Mouse (Mus musculus) midbrain, embryonic 14.5 days (tissue): ENCODE data around the gene A4galt. TPM values are rescaled to one million over a fixed set of nuclear protein-coding genes. Genes with fewer than 3 reads are reported as not detected.

Experiments used
- ATAC-seq: fragments of 200-750 bp; cut with Nextera tagmentation; 2 replicates; pipeline ENCODE4 v1.8.0; 2017; ENCODE audit warnings: moderate number of reproducible peaks, moderate library complexity; ENCODE audit not compliant: low FRiP score, low TSS enrichment
- DNase-seq: peaks from one replicate; pipeline ENCODE4 v3.0.0-alpha.2; 2015
- H3K27ac ChIP-seq: fragments of 300-500 bp; sonication (generic); replicated peaks from 2 replicates; pipeline ENCODE4 v1.5.1; 2014; ENCODE audit warnings: mild to moderate bottlenecking, low read depth, low read length, moderate library complexity
- H3K27me3 ChIP-seq: fragments of 300-500 bp; sonication (generic); 2 replicates; pipeline ENCODE4 v1.6.1; 2014; ENCODE audit warnings: low read length, control low read depth, mixed read lengths; ENCODE audit not compliant: control insufficient read depth, insufficient read depth
- H3K36me3 ChIP-seq: fragments of 300-500 bp; sonication (generic); 2 replicates; pipeline ENCODE4 v1.6.1; 2014; ENCODE audit warnings: low read length, control low read depth; ENCODE audit not compliant: control insufficient read depth, insufficient read depth
- H3K4me1 ChIP-seq: fragments of 300-500 bp; sonication (generic); 2 replicates; pipeline ENCODE4 v1.6.1; 2014; ENCODE audit warnings: mild to moderate bottlenecking, antibody characterized with exemption, low read length, control low read depth; ENCODE audit not compliant: control insufficient read depth, insufficient read depth
- H3K4me2 ChIP-seq: fragments of 300-500 bp; sonication (generic); 2 replicates; pipeline ENCODE4 v1.6.1; 2014; ENCODE audit warnings: mild to moderate bottlenecking, low read length, moderate library complexity
- H3K4me3 ChIP-seq: fragments of 300-500 bp; sonication (generic); replicated peaks from 2 replicates; pipeline ENCODE4 v1.5.1; 2014; ENCODE audit warnings: low read depth, low read length
- H3K9ac ChIP-seq: fragments of 300-500 bp; sonication (generic); replicated peaks from 2 replicates; pipeline ENCODE4 v1.6.1; 2014; ENCODE audit warnings: mild to moderate bottlenecking, low read length, moderate library complexity
- H3K9me3 ChIP-seq: fragments of 300-500 bp; sonication (generic); 2 replicates; pipeline ENCODE4 v1.6.1; 2016; ENCODE audit warnings: low read length, control low read depth, mixed read lengths; ENCODE audit not compliant: control insufficient read depth
- WGBS: fragments of 180-500 bp; shearing (Covaris S2); extraction: QIAGEN DNeasy Blood & Tissue Kit; methylation state at CpG from one replicate; pipeline ENCODE4 v1.1.7; 2014; 5-methylcytosine and 5-hydroxymethylcytosine counted together
- polyA plus RNA-seq: library from polyadenylated mRNA; unstranded; fragments of >200 nt; fragmentation: Nextera tagmentation; extraction: Ambion mirVana; gene quantifications from 2 replicates; pipeline ENCODE4 v1.2.1, GENCODE M21; 2014

Gene A4galt
- 0.77 and 2.6 TPM in 2 replicates for polyA plus RNA-seq

DNA sequence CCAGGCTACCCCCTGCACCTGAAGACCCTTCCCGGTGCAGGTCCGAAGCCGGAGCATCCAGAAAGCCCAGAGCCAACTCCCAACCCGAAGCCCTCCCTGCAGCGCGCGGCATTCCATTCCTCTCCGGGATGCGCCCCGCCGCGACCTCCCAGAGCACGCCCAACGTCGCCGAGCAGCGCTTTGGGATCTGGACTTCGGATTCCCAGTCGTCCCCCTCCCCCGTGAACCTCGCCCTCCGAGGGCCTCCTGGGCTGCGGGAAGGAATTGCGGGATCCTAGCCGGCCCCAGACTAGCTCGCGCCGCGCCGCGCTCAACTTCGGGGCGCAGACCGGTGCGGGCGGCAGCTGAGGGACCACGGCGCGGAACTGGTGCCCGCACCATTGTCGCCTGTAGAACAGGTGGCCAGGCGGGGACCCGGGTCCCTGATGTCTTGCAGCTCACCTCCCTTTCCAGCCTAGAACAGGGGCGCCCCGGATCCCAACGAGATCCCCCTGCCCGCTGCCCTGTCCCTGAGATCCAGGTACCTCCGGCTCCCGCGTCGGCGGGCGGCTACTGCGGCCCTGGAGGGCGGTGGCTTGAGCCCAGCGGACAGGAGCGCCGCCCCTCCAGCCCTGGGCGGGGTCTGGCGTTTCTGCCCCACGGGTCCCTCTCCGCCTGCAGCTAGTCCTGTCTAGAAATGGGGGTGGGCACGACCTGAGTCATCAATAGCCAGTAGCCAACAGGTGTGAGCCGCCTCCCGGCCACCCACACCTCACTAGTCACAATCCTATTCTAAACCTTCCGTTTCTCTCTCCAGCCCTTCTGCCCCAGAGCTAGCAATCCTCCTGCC lies at the start of gene A4galt:
Gene A4galt, minus strand, starts transcription at position 599 of the 829 bp plus-strand sequence.
- ATAC-seq (no peak), DNase-seq (peak; percentile 39)
- no peaks in the 10 kb centered on the region for H3K9me3 ChIP-seq
- H3K4me3 ChIP-seq: peak within 1 kb of the TSS; percentile 38
- peak within 1 kb of the TSS; percentile 45 for H3K9ac ChIP-seq
- H3K4me2 ChIP-seq: peak within 1 kb of the TSS; percentile 72
- WGBS: 2% methylated on average over 66 of the region's 66 CpGs
- peaks cover 27% of the 10 kb centered on the region for H3K27me3 ChIP-seq
- H3K27ac ChIP-seq: no peak within 1 kb of the TSS
- no peaks in the 10 kb centered on the region for H3K4me1 ChIP-seq
- H3K36me3 ChIP-seq: no peaks in the 10 kb centered on the region

GRCm38 (mm10) chr15:83299916-83300582 lies 48.5 kb upstream of the A4galt start:
- Histone ChIP-seq H3K27ac (no peak overlapping the region), H3K4me3 (no peak overlapping the region), H3K9me3 (no peaks in the 10 kb centered on the region), H3K36me3 (peaks cover 35% of the 10 kb centered on the region), H3K9ac (no peak overlapping the region), H3K4me1 (no peaks in the 10 kb centered on the region), H3K27me3 (no peaks in the 10 kb centered on the region), H3K4me2 (no peak overlapping the region)
- WGBS: 64% methylated on average over 10 of the region's 10 CpGs
- no peak for DNase-seq
- no peak for ATAC-seq

DNA sequence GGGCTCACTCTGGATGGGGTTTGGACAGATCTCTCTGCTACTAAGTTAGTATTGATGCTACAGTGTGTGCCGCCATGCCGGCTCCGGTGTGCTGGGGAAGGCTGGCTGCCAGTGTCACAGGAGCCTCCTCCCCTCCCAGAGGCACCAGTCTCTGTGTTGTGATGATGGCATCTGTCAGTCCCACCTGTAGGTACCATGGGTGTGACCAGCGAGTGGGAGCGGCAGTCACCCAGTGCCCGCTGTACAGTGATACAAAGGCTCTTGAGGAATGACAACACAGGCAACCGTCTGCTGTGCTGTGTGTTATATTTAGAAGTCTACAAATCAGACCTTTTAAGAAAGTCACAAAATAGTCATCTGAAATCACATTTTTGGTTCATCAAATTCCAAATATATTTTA lies 47.9 kb upstream of the A4galt start:
- DNase-seq: no peak
- ATAC-seq: no peak
- 96% methylated on average over 7 of the region's 7 CpGs for WGBS

GRCm38 (mm10) chr15:83298810-83299209 lies 47.2 kb upstream of the A4galt start:
- WGBS: 89% methylated on average over 2 of the region's 2 CpGs
- Histone ChIP-seq H3K4me1 (no peaks in the 10 kb centered on the region), H3K27ac (no peak overlapping the region), H3K4me3 (no peak overlapping the region), H3K36me3 (peaks cover 25% of the 10 kb centered on the region), H3K4me2 (no peak overlapping the region), H3K27me3 (no peaks in the 10 kb centered on the region), H3K9me3 (no peaks in the 10 kb centered on the region), H3K9ac (no peak overlapping the region)
- DNase-seq (no peak), ATAC-seq (no peak)

More for the DNA sequence above, 47.9 kb upstream of the A4galt start:
- H3K4me3 ChIP-seq: no peak overlapping the region
- no peaks in the 10 kb centered on the region for H3K9me3 ChIP-seq
- H3K27me3 ChIP-seq: no peaks in the 10 kb centered on the region
- H3K36me3 ChIP-seq: peaks cover 29% of the 10 kb centered on the region
- H3K4me1 ChIP-seq: no peaks in the 10 kb centered on the region
- H3K9ac ChIP-seq: no peak overlapping the region
- H3K27ac ChIP-seq: no peak overlapping the region
- no peak overlapping the region for H3K4me2 ChIP-seq

DNA sequence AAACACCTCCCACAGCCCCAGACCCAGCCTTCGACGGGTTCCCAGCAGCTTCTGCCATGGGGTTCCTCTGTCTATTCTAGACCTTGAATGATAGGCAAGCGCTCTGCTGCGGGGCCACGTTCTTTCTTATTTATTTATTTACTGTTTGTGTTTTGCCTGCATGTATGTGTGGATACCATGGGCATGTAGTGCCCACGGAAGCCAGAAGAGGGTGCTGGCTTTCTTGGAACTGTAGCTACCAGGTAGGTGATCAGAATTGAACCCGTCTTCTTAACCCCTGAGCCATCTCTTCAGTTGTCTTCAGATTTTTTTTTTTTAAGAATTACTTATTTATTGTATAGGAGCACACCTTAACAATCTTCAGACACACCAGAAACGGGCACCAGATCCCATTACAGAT lies 46.7 kb upstream of the A4galt start:
- no peak for DNase-seq
- H3K4me3 ChIP-seq: no peak overlapping the region
- WGBS: 83% methylated on average over 8 of the region's 8 CpGs
- ATAC-seq: no peak
- no peaks in the 10 kb centered on the region for H3K4me1 ChIP-seq
- H3K9me3 ChIP-seq: no peaks in the 10 kb centered on the region
- no peak overlapping the region for H3K4me2 ChIP-seq
- H3K27ac ChIP-seq: no peak overlapping the region
- no peaks in the 10 kb centered on the region for H3K27me3 ChIP-seq
- H3K9ac ChIP-seq: no peak overlapping the region
- peaks cover 25% of the 10 kb centered on the region for H3K36me3 ChIP-seq

DNA sequence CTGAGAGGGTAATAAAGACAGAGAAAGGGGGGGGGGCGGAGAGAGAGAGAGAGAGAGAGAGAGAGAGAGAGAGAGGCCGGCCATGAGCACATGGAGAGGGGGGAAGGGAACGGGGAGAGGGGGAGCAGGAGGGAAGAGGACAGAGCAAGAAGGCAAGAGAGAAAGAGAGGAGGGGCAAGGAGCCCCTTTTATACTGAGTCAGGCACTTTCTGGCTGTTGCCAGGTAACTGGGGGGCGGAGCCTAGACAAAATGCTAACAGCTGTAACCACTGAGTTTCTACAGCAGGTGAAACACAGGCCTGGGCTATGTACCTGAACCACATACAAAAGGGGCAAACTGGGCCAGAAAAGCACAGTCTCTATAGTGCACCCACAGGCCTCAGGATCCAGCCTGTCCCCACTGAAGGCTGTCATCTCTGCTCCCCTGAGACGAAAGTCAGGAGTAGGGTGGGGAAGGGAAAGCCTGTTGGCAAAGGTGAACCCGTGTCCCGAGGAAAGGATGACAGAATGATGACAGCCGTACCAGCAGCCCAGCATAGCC lies 45.3 kb upstream of the A4galt start:
- Histone ChIP-seq H3K9ac (no peak overlapping the region), H3K4me3 (no peak overlapping the region), H3K27ac (no peak overlapping the region), H3K9me3 (no peaks in the 10 kb centered on the region), H3K4me2 (no peak overlapping the region), H3K27me3 (no peaks in the 10 kb centered on the region), H3K36me3 (peaks cover 17% of the 10 kb centered on the region), H3K4me1 (no peaks in the 10 kb centered on the region)
- DNase-seq (peak; percentile 28), ATAC-seq (no peak)
- WGBS: 51% methylated on average over 8 of the region's 8 CpGs

GRCm38 (mm10) chr15:83296050-83296449 lies 44.5 kb upstream of the A4galt start:
- Histone ChIP-seq H3K36me3 (peaks cover 11% of the 10 kb centered on the region; the same call in 1 of the 2 replicates), H3K27ac (no peak overlapping the region), H3K27me3 (no peaks in the 10 kb centered on the region), H3K4me3 (no peak overlapping the region), H3K9ac (no peak overlapping the region), H3K4me1 (no peaks in the 10 kb centered on the region), H3K4me2 (no peak overlapping the region), H3K9me3 (no peaks in the 10 kb centered on the region)
- no peak for ATAC-seq
- 90% methylated on average over 4 of the region's 4 CpGs for WGBS
- DNase-seq: no peak

GRCm38 (mm10) chr15:83294954-83295353 lies 43.4 kb upstream of the A4galt start:
- H3K4me3 ChIP-seq: no peak overlapping the region
- H3K4me2 ChIP-seq: no peak overlapping the region
- ATAC-seq (no peak), DNase-seq (no peak)
- no peaks in the 10 kb centered on the region for H3K9me3 ChIP-seq
- H3K4me1 ChIP-seq: no peaks in the 10 kb centered on the region
- no peak overlapping the region for H3K27ac ChIP-seq
- no peaks in the 10 kb centered on the region for H3K27me3 ChIP-seq
- 96% methylated on average over 3 of the region's 3 CpGs for WGBS
- peaks cover 2% of the 10 kb centered on the region; the same call in 1 of the 2 replicates for H3K36me3 ChIP-seq
- no peak overlapping the region for H3K9ac ChIP-seq
